Mouse (Mus musculus) lung, adult 2 months (tissue): Measurements from ENCODE around the gene Lat2.

Experiments
- CTCF ChIP-seq: fragments of 200-500 bp; IDR thresholded peaks from 2 replicates; pipeline ENCODE4 v1.5.1; 2011; ENCODE audit warnings: mild to moderate bottlenecking, low read length, control low read depth; ENCODE audit not compliant: insufficient read depth
- POLR2A ChIP-seq: fragments of 200-500 bp; IDR thresholded peaks from 2 replicates; pipeline ENCODE4 v1.6.1; 2011; ENCODE audit warnings: low read depth, mild to moderate bottlenecking, control low read depth, low read length, borderline replicate concordance; ENCODE audit errors: extremely low read depth

- TF ChIP-seq CTCF (no peak), POLR2A (peak; percentile 51; the same call in 1 of the 2 replicates)
Observed at GRCm38 (mm10) chr5:134644643-134645118, 29.9 kb upstream of the Lat2 start.
